Mouse (Mus musculus) CD4-positive, CD25-positive, alpha-beta regulatory T cell, adult 2 months (primary cell): ENCODE measurements around the gene Fam181b.

ENCODE experiments used
- DNase-seq: peaks from one replicate; pipeline ENCODE4 v3.0.0-alpha.2; 2012; ENCODE audit warnings: low read depth, low spot score

Gene Fam181b

GRCm38 (mm10) chr7:93079785-93080730, at the start of gene Fam181b:
Gene Fam181b (plus strand): TSS chr7:93079865.
- DNase-seq = no peak

- no peak for DNase-seq
Observed at GRCm38 (mm10) chr7:93037763-93038471, 41.7 kb upstream of the Fam181b start.

DNA sequence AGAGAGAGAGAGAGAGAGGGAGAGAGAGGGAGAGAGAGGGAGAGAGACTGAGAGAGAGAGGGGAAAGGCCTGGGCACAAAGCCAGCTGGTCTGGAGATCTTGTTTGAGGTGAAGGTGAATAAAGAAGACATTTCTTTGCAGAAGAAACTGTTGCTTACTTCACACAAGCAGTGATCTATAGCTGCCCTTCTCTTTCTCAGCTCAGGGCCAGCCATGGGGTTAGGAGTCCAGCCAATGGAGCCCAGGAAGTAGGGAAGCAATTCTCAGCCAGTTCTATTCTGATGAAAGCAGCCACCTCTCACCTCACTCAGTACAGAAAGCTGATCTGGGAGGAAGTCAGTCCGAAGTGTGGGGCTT, 41.2 kb upstream of the Fam181b start:
- no peak for DNase-seq

- no peak for DNase-seq
Observed at GRCm38 (mm10) chr7:93039542-93039941, 40.1 kb upstream of the Fam181b start.

GRCm38 (mm10) chr7:93044359-93044758, 35.3 kb upstream of the Fam181b start:
- no peak for DNase-seq

GRCm38 (mm10) chr7:93044788-93045187, 34.9 kb upstream of the Fam181b start:
- DNase-seq = no peak

- DNase-seq = no peak
Observed at GRCm38 (mm10) chr7:93060831-93061230, 18.8 kb upstream of the Fam181b start.

GRCm38 (mm10) chr7:93061747-93062146, 17.9 kb upstream of the Fam181b start:
- no peak for DNase-seq

DNA sequence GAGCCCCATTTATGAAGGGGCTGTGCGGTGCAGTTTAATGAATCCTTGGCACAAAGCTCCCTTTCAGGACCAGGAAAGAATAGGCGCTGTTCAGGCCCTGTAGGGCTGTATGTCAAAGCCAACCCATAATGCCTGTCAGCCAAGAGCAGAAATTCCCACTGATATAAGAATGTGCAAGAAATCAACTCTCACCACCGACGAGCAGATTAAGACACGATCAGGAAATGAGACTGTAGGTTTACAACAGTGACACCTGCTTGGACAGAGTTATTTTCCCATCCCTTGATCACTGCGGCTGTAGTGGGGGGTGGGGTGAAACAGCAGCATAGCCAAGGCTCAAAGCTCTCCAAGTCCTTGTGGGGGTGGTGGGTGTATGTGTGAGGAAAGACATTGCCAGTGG, 17.5 kb upstream of the Fam181b start:
- no peak for DNase-seq

DNA sequence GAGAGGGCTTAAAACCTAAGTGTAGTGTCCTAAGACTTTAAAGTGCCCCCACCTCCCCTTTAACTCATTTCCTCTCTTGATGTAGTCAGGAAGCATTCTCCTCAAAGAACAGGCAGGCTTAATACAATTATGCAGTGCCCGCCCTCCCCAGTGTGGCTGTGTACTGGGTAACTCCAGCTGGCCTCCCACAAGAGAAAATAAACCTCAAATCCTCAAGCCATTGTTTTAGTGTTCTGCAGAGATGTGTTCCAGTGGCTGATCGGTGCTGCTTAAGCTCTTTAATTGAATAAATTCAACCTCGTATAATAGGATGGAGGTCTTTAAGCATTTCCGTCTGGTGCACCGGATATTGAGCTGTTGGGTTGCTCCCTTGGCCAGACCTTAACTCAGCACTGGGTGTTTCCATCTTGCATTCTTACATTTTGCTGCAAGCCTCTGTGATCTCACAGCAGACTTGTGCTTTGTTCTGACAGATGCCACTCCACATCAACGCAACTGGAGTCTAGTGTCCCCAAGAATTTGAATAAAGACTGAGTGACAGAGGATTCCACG, 12.1 kb upstream of the Fam181b start:
- no peak for DNase-seq

- DNase-seq = no peak
Observed at GRCm38 (mm10) chr7:93076435-93076960, 3.2 kb upstream of the Fam181b start.

GRCm38 (mm10) chr7:93079420-93079784, 263 bp upstream of the Fam181b start:
- no peak for DNase-seq

- no peak for DNase-seq
Observed at GRCm38 (mm10) chr7:93080731-93081430, 1.2 kb downstream of the Fam181b start.

GRCm38 (mm10) chr7:93093371-93094058, 13.8 kb downstream of the Fam181b start:
- no peak for DNase-seq

GRCm38 (mm10) chr7:93095511-93095910, 15.8 kb downstream of the Fam181b start:
- DNase-seq = no peak

DNA sequence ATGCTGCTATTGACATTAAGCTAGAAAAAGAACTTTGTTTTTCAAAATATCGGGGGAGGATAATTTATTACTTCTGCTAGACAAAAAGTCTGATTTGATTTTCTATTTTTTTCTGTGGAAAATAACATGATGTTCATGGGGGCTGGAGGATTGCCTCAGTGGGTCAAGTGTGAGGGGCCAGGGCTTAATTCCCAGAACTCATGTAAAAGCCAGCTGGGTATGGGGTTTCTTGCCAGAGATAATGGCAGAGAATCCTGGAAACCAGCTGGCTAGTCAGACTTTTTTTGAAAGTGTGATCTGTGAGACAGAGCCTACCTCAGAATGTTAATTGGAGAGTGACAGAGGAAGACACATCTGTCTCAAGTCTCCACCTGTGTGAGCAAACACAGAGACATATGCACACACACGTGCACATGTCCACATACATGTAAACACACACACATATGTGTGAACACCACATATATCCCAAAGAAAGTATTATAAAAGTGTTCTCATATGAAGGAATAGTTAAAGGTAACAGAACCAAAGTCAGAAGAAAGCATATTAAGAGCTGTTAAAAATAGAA, 25.2 kb downstream of the Fam181b start:
- DNase-seq = no peak

DNA sequence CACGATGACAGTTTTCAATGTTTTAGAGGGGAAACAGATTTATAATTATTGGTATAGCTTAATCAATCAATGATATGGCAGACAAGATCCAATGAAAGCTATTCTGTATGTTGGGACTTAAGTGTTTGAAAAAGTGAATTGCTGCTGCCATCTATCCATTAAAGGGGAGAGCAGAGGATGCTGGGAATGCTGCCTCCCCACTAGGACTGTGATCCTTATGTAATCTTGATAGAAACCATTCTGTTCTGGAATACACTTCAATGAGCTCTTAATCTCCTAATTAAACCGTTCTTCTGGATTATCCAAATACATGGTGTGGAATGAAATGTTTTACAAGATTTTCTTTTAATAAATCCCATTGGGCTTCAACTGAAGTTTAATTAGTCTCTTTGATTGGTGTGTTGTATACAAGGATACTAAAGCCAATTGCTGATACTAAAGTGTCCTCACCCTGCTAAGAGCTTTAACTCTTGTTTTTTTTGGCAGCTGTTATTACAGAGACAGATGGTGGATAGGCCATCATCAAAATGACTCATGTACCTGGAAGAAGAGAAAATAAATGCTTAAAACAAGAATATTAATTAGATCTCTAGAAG, 30.8 kb downstream of the Fam181b start:
- no peak for DNase-seq

DNA sequence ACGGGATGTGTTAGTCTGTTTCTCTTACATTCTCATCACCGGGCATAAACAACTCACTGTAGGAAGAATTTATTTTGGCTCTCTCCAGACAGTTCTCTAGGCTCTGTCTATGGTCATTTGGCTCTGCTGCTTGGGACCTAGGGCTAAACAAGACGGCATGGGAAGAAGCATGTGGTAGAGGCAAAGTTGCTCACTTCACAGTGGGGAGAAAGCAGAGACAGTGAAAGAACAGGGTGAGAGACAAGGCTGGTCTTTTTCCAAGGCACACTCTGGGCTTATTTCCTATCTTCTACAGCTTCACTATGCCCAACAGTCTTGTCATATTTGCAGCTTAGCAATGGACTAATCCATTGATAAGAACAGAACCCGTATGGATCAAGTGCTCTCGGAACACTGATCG, 31.4 kb downstream of the Fam181b start:
- DNase-seq = no peak

- DNase-seq = no peak
Observed at GRCm38 (mm10) chr7:93117561-93117960, 37.9 kb downstream of the Fam181b start.

DNA sequence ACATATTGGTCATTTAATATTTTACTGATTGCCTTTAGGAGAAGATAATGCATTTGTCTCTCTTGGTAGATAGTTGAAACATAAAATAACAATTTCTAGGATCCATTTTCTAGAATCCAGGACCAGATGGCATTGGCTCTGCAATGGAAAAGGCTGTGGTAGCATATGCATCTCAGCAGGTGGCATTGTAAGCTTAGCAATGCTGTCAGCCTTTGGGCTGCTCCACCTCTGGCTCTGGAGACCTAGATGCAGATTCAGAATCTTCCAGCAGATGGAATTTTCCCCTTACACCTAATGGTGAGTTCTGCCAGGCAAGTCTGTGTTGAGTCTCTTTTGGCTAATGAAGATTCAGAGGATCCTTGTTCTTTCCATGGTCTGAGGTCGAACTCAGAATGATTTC, 44.3 kb downstream of the Fam181b start:
- no peak for DNase-seq
